Mouse (Mus musculus): ENCODE measurements around the gene Prr5. TPM values are rescaled to one million over a fixed set of nuclear protein-coding genes. Genes with fewer than 3 reads are reported as not detected.

Gene Prr5
- 91.6 to 99.0 TPM (median 96.1 TPM) in 4 replicates for total RNA-seq (2023)

GRCm38 (mm10) chr15:84668938-84669747 lies at the start of gene Prr5:
Gene Prr5, plus strand, starts transcription at chr15:84669620.

GRCm38 (mm10) chr15:84719791-84720190 lies 50.4 kb downstream of the Prr5 start, which contains the start of gene Arhgap8:
Gene Arhgap8, plus strand, starts transcription at chr15:84720052.

Other genes with a start within 250 kb of the Prr5 start
- not detected in 4 replicates for gene Shisal1, start 222.5 kb upstream of the Prr5 start, total RNA-seq (2023)
- 14.5 to 16.9 TPM (median 16.1 TPM) in 4 replicates for gene Rtl6, start 111.8 kb upstream of the Prr5 start, total RNA-seq (2023)
- gene Arhgap8, start 50.4 kb downstream of the Prr5 start, total RNA-seq (2023): 0.69 to 2.5 TPM (median 2.2 TPM) in 4 replicates
- gene Phf21b, start 186.4 kb downstream of the Prr5 start, total RNA-seq (2023): 0.37 to 2.4 TPM (median 1.3 TPM) in 4 replicates

All from B cell, adult 62 days (primary cell).